Mouse (Mus musculus): ENCODE measurements around the gene Zbp1.

The Zbp1 gene

DNA sequence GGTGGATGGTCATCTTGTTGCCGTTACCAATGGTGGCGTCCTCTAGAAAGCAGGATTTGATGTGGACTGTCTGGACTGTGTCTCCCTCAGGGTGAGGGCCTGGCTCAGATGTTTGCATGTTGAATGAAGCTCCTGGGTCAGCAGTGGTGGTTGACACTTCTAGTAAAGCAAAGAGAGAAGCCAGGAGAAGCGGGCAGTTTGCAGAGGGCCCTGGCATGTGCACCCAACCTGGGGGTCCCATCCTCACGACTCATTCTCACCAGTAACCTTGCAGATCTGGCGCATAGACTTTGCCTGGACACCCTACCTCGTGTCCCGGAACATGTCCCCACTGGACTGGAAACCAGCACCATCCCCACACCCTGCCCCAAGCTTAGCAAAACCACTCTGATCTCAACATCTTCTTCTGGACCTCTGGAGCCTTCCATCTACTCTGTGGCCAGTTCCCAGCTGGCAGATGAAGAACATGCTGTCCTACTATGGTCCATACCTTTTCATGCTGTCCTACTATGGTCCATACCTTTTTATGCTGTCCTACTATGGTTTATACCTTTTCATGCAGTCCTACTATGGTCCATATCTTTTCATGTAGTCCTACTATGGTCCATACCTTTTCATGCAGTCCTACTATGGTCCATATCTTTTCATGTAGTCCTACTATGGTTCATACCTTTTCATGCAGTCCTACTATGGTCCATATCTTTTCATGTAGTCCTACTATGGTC lies 9.5 kb downstream of the Zbp1 start:
- DNase-seq: no peak

- no peak for DNase-seq
Measured at GRCm38 (mm10) chr2:173207051-173207450, 11.7 kb downstream of the Zbp1 start.

- no peak for DNase-seq
Measured at GRCm38 (mm10) chr2:173205563-173206099, 13.1 kb downstream of the Zbp1 start.

DNA sequence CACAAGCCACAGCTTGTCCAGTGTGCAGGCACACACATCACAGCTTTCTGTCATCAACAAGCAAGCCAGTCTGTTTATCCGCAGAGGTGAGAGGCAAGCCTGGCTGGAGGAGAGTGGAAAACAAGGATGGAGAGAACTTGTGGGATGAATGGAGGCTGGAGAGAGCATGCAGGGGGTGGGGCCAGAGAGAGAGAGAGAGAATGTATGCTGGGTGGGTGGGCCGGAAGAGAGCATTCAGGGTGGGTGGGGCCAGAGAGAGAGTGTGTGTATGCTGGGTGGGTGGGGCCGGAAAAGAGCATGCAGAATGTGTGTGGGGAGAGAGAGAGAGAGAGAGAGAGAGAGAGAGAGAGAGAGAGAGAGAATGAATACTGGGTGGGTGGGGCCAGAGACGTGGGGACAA lies 14.1 kb downstream of the Zbp1 start:
- no peak for DNase-seq

DNA sequence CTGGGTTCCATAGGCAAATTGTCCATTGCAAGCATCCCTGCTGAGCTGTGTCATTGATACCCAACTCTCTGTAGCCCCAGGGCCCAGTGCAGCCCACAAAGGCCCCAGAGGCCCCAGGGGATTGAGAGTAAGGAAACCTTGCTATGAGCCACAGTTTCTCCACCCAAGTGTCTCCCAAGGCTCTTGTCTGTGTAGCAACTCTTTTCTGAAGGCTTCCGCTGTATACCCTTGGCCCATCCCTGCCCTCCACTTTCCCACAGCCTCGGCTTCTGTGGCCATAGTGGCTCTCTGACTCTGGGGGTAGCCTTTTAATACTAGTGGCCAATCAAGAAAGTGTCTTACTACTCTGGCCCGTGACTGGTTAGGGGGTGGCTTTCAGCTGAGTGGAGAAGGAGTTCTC lies 15.0 kb downstream of the Zbp1 start:
- DNase-seq: no peak

- no peak for DNase-seq
Measured at GRCm38 (mm10) chr2:173202924-173203689, 15.6 kb downstream of the Zbp1 start.

- no peak for DNase-seq
Measured at GRCm38 (mm10) chr2:173194796-173195195, 23.9 kb downstream of the Zbp1 start.

- DNase-seq: peak; percentile 53
Measured at GRCm38 (mm10) chr2:173187182-173187855, 31.4 kb downstream of the Zbp1 start.

- peak; percentile 85 for DNase-seq
Measured at GRCm38 (mm10) chr2:173186047-173186943, 32.4 kb downstream of the Zbp1 start.

- no peak for DNase-seq
Measured at GRCm38 (mm10) chr2:173185282-173185681, 33.4 kb downstream of the Zbp1 start.

DNA sequence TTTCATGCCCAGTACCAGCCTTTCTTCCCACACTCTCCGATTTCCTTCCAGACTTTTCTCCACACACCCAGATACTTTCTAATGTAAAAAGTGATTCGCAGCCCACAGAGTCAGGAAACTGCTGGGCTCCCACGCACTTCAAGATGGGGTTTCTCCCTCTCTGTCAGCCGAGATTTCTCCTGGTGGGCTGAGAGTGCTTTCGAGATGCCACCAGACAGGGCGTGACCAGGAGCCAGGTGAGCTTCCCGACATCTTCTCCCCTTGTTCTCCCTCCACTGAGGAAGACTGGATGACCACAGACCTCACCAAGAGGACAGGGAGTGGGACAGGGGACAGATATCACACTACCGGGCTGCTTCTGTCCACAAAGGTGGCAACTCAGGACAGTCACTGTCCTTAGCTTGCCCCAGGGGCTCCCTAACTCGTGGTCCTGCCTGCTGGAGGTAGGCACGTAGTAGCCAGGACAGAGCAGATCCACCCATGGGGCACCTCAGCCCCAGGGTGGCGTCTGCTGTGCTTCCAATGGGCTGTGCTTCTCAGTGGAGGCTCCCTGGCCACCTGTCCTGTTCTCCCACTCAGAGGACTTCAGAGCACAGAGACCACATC lies 34.1 kb downstream of the Zbp1 start:
- DNase-seq: no peak

DNA sequence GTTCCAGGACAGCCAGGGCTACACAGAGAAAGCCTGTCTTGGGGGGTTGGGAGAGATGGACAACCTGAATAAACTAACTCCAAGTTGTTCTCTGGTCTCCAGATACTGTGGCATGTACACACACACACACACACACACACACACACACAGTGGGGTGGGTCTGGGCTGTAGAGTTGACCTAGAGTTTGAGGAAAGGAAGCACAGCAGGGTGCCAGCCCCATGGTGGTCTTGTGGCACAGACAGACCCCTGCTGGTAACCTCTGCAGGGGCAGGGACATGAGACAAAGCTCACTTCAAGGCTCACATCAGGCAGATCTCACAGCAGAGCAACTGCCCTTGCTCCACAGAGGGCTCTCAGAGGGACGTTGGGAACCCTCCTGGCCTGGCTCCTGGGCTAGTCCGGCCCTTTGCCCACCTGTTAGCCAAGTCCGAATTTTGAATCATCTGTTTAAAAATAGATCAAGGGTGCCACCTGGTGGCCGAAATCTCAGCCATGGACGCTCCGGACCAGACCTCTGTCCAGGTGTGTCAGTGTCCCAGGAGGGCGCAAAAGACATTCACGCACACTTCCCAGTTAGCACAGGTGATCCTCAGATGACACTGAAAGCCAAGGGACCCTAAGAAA lies 34.8 kb downstream of the Zbp1 start:
- peak; percentile 65 for DNase-seq

DNA sequence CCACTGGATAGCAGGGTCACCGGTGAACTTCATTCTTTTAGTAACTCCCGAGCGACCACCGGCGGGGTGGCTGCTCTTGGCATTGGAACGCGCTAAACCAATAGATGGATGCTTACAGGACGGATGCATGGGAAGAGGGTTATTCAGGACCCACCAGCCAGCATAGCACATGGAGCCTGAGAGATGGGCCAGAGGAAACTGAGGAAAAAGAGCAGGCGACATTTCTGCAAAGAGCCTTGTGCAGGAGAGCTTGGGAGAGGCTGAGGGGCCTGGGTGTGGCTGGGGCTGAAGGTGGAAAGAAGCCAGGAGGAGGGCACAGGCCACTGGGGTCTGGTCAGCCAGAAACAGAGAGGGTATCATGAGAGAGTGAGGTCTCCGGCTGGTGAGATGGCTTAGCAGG lies 35.4 kb downstream of the Zbp1 start:
- DNase-seq: no peak

DNA sequence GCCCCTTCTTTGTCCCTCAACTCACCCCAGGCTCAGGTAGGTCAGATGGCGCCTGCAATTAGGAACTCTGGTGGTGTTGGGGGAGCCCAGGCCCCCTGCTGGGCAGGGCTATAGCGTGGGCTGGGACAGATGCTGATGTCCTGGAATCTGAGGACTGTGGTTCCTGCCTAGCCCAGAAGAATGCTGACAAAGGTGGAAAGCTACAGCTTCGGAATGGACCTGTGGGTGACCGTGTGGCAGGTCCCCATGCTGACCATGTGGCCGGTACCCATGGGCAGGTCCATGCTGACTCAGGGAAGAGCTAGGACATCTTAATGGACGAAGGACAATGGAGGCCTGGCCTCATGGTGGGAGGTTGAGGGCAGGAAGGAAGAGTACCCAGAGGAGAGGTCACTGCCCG lies 35.9 kb downstream of the Zbp1 start:
- no peak for DNase-seq

DNA sequence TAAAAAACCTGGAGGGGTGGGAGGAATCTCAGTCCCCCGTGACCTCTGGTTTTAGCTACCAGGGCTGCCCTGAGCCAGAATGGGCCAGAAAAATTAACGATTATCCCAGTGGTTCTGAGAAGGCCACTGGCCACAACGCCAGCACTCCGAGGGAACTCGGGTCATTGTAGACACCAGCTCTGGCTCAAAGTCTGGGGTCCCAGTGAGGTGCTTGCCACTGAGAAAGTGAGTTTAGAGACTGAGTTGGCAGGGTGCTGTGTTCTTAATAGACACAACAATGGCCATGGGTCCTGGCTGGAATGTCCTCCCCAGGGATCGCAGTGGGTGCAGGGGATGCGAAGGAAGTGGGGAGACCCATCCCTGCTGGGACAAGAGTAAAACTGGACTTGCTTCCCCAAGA lies 36.8 kb downstream of the Zbp1 start:
- DNase-seq: no peak

- DNase-seq: no peak
Measured at GRCm38 (mm10) chr2:173181486-173181885, 37.2 kb downstream of the Zbp1 start.

DNA sequence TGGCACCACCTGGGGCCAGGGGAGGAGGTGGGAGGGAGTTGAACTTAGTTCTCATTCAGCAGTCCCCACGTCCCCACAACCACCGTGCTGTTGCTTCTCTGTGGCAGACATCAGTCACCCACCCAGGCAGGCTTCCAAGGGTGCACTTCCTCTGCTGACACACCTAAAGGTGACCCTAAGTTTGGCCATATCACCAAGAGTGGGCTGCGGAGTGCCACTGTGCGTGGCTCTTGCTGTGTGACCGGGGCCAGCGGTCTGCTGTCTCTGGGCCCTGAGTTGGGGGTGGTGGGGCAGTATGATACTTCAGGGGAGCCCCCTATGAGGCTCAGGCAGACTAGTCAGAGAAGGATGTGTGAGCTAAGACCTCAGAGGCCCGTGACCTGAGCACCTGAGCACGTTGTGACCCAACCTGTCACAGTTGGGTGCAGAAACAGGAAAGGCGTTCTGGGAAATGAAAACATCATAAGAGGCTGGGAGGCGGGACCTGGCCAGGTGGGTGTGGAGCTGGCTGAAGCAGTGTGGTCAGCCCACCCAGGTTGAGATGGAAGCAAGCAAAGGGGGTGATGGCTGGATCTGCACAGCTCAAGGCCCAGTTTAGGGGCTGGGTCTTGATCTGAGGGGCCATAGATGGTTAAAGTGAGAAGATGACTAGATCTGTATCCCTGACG lies 37.9 kb downstream of the Zbp1 start:
- DNase-seq: no peak

DNA sequence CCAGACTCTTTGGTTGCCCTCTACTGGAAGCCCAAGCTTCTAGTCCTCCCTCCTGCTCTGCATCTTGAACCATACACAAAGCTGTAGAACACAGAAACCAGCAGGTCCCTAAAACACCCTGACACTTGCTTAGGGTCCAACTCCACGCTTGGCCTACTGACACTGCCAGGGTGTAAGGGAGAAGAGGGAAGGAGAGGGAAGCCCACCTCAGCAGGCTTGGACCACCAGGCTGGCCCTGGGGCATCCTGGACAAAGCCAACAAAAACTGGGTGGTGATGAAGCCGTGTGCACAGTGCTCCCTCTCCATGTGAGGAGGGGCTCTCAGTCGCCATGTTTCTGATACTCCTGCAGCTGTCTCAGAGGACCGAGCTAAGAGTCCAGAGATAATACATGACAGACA lies 38.7 kb downstream of the Zbp1 start:
- DNase-seq: no peak

- DNase-seq: no peak
Measured at GRCm38 (mm10) chr2:173179046-173179445, 39.7 kb downstream of the Zbp1 start.

DNA sequence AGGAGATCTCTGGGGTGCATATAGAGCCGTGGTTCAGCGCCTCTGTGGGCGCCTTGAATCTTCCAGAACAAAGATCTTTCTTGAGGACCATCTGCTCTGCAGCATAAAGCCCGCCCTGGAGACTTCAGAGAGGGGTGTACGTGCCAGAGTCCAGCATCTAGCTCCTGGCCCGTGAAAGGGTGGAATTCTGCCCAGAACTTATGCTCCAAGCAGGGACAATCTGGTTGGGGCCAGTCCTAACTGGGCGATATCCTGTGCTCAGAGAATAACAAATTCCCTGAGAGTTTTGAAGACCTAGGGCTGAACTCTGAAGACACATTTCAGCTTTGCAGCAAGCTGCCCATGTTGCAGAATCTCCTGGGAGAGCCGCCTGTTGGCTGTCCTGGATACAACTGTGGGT lies 40.8 kb downstream of the Zbp1 start:
- DNase-seq: peak; percentile 30

GRCm38 (mm10) chr2:173177481-173177880 lies 41.2 kb downstream of the Zbp1 start:
- DNase-seq: no peak

Measured in lung, postnatal 10 days (tissue).